Mouse (Mus musculus): Measurements from ENCODE around the gene Mad1l1.

Gene Mad1l1

GRCm38 (mm10) chr5:140093489-140093888 lies 227.9 kb downstream of the Mad1l1 start:
- DNase-seq (ENCODE audit: low read depth, low spot score) = no peak

- DNase-seq (ENCODE audit: low read depth, low spot score) = no peak
Observed at GRCm38 (mm10) chr5:140091601-140092000, 229.8 kb downstream of the Mad1l1 start.

GRCm38 (mm10) chr5:140089263-140089662 lies 232.1 kb downstream of the Mad1l1 start:
- no peak for DNase-seq (ENCODE audit: low read depth, low spot score)

GRCm38 (mm10) chr5:140087242-140087641 lies 234.1 kb downstream of the Mad1l1 start:
- DNase-seq (ENCODE audit: low read depth, low spot score) = no peak

GRCm38 (mm10) chr5:140084341-140084740 lies 237.0 kb downstream of the Mad1l1 start:
- no peak for DNase-seq (ENCODE audit: low read depth, low spot score)

- no peak for DNase-seq (ENCODE audit: low read depth, low spot score)
Observed at GRCm38 (mm10) chr5:140083911-140084310, 237.4 kb downstream of the Mad1l1 start.

GRCm38 (mm10) chr5:140082204-140082812 lies 239.0 kb downstream of the Mad1l1 start:
- DNase-seq (ENCODE audit: low read depth, low spot score) = peak; percentile 10

GRCm38 (mm10) chr5:140081084-140081483 lies 240.3 kb downstream of the Mad1l1 start:
- DNase-seq (ENCODE audit: low read depth, low spot score) = no peak

- DNase-seq (ENCODE audit: low read depth, low spot score) = no peak
Observed at GRCm38 (mm10) chr5:140079511-140079910, 241.8 kb downstream of the Mad1l1 start.

GRCm38 (mm10) chr5:140078406-140078805 lies 242.9 kb downstream of the Mad1l1 start:
- no peak for DNase-seq (ENCODE audit: low read depth, low spot score)

GRCm38 (mm10) chr5:140076438-140076837 lies 244.9 kb downstream of the Mad1l1 start:
- DNase-seq (ENCODE audit: low read depth, low spot score) = no peak

GRCm38 (mm10) chr5:140073671-140074116 lies 247.7 kb downstream of the Mad1l1 start:
- peak; percentile 79 for DNase-seq (ENCODE audit: low read depth, low spot score)

GRCm38 (mm10) chr5:140073148-140073670 lies 248.1 kb downstream of the Mad1l1 start:
- no peak for DNase-seq (ENCODE audit: low read depth, low spot score)

- peak; percentile 95 for DNase-seq (ENCODE audit: low read depth, low spot score)
Observed at GRCm38 (mm10) chr5:140068506-140068905, 252.8 kb downstream of the Mad1l1 start.

GRCm38 (mm10) chr5:140068051-140068450 lies 253.3 kb downstream of the Mad1l1 start:
- peak; percentile 5 for DNase-seq (ENCODE audit: low read depth, low spot score)

GRCm38 (mm10) chr5:140066769-140067168 lies 254.6 kb downstream of the Mad1l1 start:
- DNase-seq (ENCODE audit: low read depth, low spot score) = no peak

GRCm38 (mm10) chr5:140066281-140066680 lies 255.1 kb downstream of the Mad1l1 start:
- DNase-seq (ENCODE audit: low read depth, low spot score) = no peak

GRCm38 (mm10) chr5:140065281-140065945 lies 255.9 kb downstream of the Mad1l1 start:
- no peak for DNase-seq (ENCODE audit: low read depth, low spot score)

- DNase-seq (ENCODE audit: low read depth, low spot score) = no peak
Observed at GRCm38 (mm10) chr5:140064521-140064920, 256.8 kb downstream of the Mad1l1 start.

GRCm38 (mm10) chr5:140062828-140063227 lies 258.5 kb downstream of the Mad1l1 start:
- no peak for DNase-seq (ENCODE audit: low read depth, low spot score)

GRCm38 (mm10) chr5:140062316-140062715 lies 259.0 kb downstream of the Mad1l1 start:
- DNase-seq (ENCODE audit: low read depth, low spot score) = peak; percentile 23

GRCm38 (mm10) chr5:140061296-140061879 lies 260.0 kb downstream of the Mad1l1 start:
- DNase-seq (ENCODE audit: low read depth, low spot score) = no peak

- no peak for DNase-seq (ENCODE audit: low read depth, low spot score)
Observed at GRCm38 (mm10) chr5:140056291-140056690, 265.1 kb downstream of the Mad1l1 start.
